Mouse (Mus musculus): ENCODE measurements around the gene Olfr740. TPM values are rescaled to one million over a fixed set of nuclear protein-coding genes. Genes with fewer than 3 reads are reported as not detected.

Gene Olfr740
- polyA plus RNA-seq (2011; ENCODE audit: insufficient read length, low read depth, missing spikeins): not detected in 2 replicates

DNA sequence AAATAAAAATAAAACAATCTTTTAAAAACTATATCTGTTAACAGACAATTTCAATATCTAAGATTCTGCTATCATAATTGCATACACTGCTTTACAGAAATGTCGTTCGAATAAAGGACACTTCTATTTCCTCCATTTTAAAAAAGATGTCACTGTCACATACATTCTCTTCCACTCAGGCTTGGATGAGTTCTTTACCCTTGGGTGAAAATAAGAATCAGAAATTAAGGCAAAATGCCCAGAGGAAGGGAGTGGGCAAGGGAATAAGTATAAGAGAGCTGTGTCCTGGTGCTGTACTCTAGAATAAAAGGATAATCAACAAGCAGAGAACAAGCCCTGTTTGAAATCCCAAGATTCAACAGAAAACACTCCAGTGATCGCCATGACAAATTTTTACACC lies at the start of gene Olfr740:
Olfr740 (plus strand) TSS at position 301 of the 400 bp plus-strand sequence.
- H3K27ac ChIP-seq (ENCODE audit: insufficient read depth, low read length): no peak within 1 kb of the TSS
- H3K4me1 ChIP-seq (ENCODE audit: control insufficient read depth, insufficient read depth, low read length): no peaks in the 10 kb centered on the region
- TF ChIP-seq POLR2A (IDR thresholded peaks at IDR 0.05; ENCODE audit: low read depth, low read length): no peak
- no peak for TF ChIP-seq CTCF (IDR thresholded peaks at IDR 0.05; ENCODE audit: borderline replicate concordance, insufficient read depth, low read length)
- no peak within 1 kb of the TSS for H3K4me3 ChIP-seq (ENCODE audit: insufficient read depth, low read length)

GRCm38 (mm10) chr14:50407268-50407667 lies 38.1 kb upstream of the Olfr740 start, which contains the start of gene Olfr738:
Olfr738 (plus strand) TSS chr14:50407568.
- H3K4me3 ChIP-seq (ENCODE audit: insufficient read depth, low read length): no peak within 1 kb of the TSS
- H3K4me1 ChIP-seq (ENCODE audit: control insufficient read depth, insufficient read depth, low read length): no peaks in the 10 kb centered on the region
- H3K27ac ChIP-seq (ENCODE audit: insufficient read depth, low read length): no peak within 1 kb of the TSS
- TF ChIP-seq CTCF (IDR thresholded peaks at IDR 0.05; ENCODE audit: borderline replicate concordance, insufficient read depth, low read length) (no peak), POLR2A (IDR thresholded peaks at IDR 0.05; ENCODE audit: low read depth, low read length) (no peak)

DNA sequence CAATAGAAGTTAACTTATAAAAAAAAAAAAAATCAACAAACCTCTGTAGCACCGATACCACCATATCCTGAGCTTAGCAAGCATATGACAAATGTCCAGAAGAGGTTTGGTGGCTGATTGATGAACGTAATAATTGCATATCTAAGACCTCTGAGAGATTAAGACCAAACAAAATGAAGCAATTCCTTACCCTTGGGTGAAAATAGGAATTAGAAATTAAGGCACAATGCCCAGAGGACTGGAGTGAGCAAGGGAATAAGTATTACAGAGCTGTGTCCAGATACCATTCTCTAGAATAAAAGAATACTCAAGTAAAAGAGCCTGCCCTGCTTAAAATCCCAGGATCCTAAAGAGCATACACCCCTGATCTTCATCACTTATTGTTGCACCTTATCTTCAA lies 27.0 kb upstream of the Olfr740 start, which contains the start of gene Olfr739:
Olfr739 (plus strand) TSS at position 301 of the 400 bp plus-strand sequence.
- Histone ChIP-seq H3K4me1 (ENCODE audit: control insufficient read depth, insufficient read depth, low read length) (no peaks in the 10 kb centered on the region), H3K4me3 (ENCODE audit: insufficient read depth, low read length) (no peak within 1 kb of the TSS), H3K27ac (ENCODE audit: insufficient read depth, low read length) (no peak within 1 kb of the TSS)
- TF ChIP-seq POLR2A (IDR thresholded peaks at IDR 0.05; ENCODE audit: low read depth, low read length): no peak
- no peak for TF ChIP-seq CTCF (IDR thresholded peaks at IDR 0.05; ENCODE audit: borderline replicate concordance, insufficient read depth, low read length)

- no peak within 1 kb of the TSS for H3K27ac ChIP-seq (ENCODE audit: insufficient read depth, low read length)
- H3K4me1 ChIP-seq (ENCODE audit: control insufficient read depth, insufficient read depth, low read length): no peaks in the 10 kb centered on the region
- no peak within 1 kb of the TSS for H3K4me3 ChIP-seq (ENCODE audit: insufficient read depth, low read length)
- TF ChIP-seq CTCF (IDR thresholded peaks at IDR 0.05; ENCODE audit: borderline replicate concordance, insufficient read depth, low read length) (no peak), POLR2A (IDR thresholded peaks at IDR 0.05; ENCODE audit: low read depth, low read length) (no peak)
These were observed 27.1 kb downstream of the Olfr740 start, which contains the start of gene Olfr741 for GRCm38 (mm10) chr14:50472438-50472837. Olfr741 (plus strand) TSS chr14:50472738.

- H3K4me3 ChIP-seq (ENCODE audit: insufficient read depth, low read length): no peak overlapping the region
- TF ChIP-seq CTCF (IDR thresholded peaks at IDR 0.05; ENCODE audit: borderline replicate concordance, insufficient read depth, low read length) (no peak), POLR2A (IDR thresholded peaks at IDR 0.05; ENCODE audit: low read depth, low read length) (no peak)
- H3K4me1 ChIP-seq (ENCODE audit: control insufficient read depth, insufficient read depth, low read length): no peaks in the 10 kb centered on the region
- no peak overlapping the region for H3K27ac ChIP-seq (ENCODE audit: insufficient read depth, low read length)
These were observed 33.1 kb downstream of the Olfr740 start for GRCm38 (mm10) chr14:50478406-50478805.

DNA sequence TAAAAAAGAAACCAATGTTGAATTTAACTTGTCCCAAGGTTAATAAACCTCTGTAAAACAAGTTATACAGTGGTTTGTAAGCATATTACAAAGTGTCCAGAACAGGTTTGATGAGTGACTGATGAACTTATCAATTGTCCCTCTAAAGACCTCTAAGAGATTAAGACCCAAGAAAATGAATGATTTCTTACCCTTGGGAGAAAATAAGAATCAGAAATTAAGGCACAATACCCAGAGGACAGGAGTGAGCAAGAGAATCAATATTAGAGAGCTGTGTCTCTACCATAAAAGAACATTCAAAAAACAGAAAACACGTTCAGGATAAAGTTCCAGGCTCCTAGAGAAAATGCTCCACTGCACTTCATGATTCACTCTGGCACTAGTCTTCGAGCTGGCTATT lies 58.0 kb downstream of the Olfr740 start, which contains the start of gene Olfr742:
Olfr742 (plus strand) TSS at position 301 of the 400 bp plus-strand sequence.
- no peak within 1 kb of the TSS for H3K27ac ChIP-seq (ENCODE audit: insufficient read depth, low read length)
- no peak within 1 kb of the TSS for H3K4me3 ChIP-seq (ENCODE audit: insufficient read depth, low read length)
- no peaks in the 10 kb centered on the region for H3K4me1 ChIP-seq (ENCODE audit: control insufficient read depth, insufficient read depth, low read length)
- TF ChIP-seq CTCF (IDR thresholded peaks at IDR 0.05; ENCODE audit: borderline replicate concordance, insufficient read depth, low read length) (no peak), POLR2A (IDR thresholded peaks at IDR 0.05; ENCODE audit: low read depth, low read length) (no peak)

Other genes starting within 250 kb of the Olfr740 start
- gene Olfr731, start 203.7 kb upstream of the Olfr740 start, polyA plus RNA-seq (2011; ENCODE audit: insufficient read length, low read depth, missing spikeins): not detected in 2 replicates
- not detected in 2 replicates for gene Olfr732, start 161.3 kb upstream of the Olfr740 start, polyA plus RNA-seq (2011; ENCODE audit: insufficient read length, low read depth, missing spikeins)
- gene Olfr733, start 144.0 kb upstream of the Olfr740 start, polyA plus RNA-seq (2011; ENCODE audit: insufficient read length, low read depth, missing spikeins): not detected in 2 replicates
- not detected in 2 replicates for gene Olfr734, start 118.8 kb upstream of the Olfr740 start, polyA plus RNA-seq (2011; ENCODE audit: insufficient read length, low read depth, missing spikeins)
- not detected in 2 replicates for gene Olfr735, start 96.7 kb upstream of the Olfr740 start, polyA plus RNA-seq (2011; ENCODE audit: insufficient read length, low read depth, missing spikeins)
- gene Tlr11, start 87.6 kb upstream of the Olfr740 start, polyA plus RNA-seq (2011; ENCODE audit: insufficient read length, low read depth, missing spikeins): not detected in 2 replicates
- gene Olfr736, start 64.4 kb upstream of the Olfr740 start, polyA plus RNA-seq (2011; ENCODE audit: insufficient read length, low read depth, missing spikeins): not detected in 2 replicates
- not detected in 2 replicates for gene Olfr738, start 38.0 kb upstream of the Olfr740 start, polyA plus RNA-seq (2011; ENCODE audit: insufficient read length, low read depth, missing spikeins)
- not detected in 2 replicates for gene Olfr739, start 26.9 kb upstream of the Olfr740 start, polyA plus RNA-seq (2011; ENCODE audit: insufficient read length, low read depth, missing spikeins)
- not detected in 2 replicates for gene Olfr741, start 27.2 kb downstream of the Olfr740 start, polyA plus RNA-seq (2011; ENCODE audit: insufficient read length, low read depth, missing spikeins)
- not detected in 2 replicates for gene Olfr742, start 58.1 kb downstream of the Olfr740 start, polyA plus RNA-seq (2011; ENCODE audit: insufficient read length, low read depth, missing spikeins)
- not detected in 2 replicates for gene Olfr743, start 76.3 kb downstream of the Olfr740 start, polyA plus RNA-seq (2011; ENCODE audit: insufficient read length, low read depth, missing spikeins)
- gene Olfr744, start 169.3 kb downstream of the Olfr740 start, polyA plus RNA-seq (2011; ENCODE audit: insufficient read length, low read depth, missing spikeins): not detected in 2 replicates
- gene Olfr745, start 193.8 kb downstream of the Olfr740 start, polyA plus RNA-seq (2011; ENCODE audit: insufficient read length, low read depth, missing spikeins): not detected in 2 replicates
- not detected in 2 replicates for gene Olfr746, start 201.5 kb downstream of the Olfr740 start, polyA plus RNA-seq (2011; ENCODE audit: insufficient read length, low read depth, missing spikeins)
- gene Olfr747, start 247.7 kb downstream of the Olfr740 start, polyA plus RNA-seq (2011; ENCODE audit: insufficient read length, low read depth, missing spikeins): not detected in 2 replicates

Measured in embryonic fibroblast, embryonic 13.5 days (primary cell).